Mouse (Mus musculus) kidney, embryonic 16.5 days (tissue): ENCODE results near the gene Pole4. TPM values are rescaled to one million over a fixed set of nuclear protein-coding genes. Genes with fewer than 3 reads are reported as not detected.
"Not testable (repeated sequence)": the region's sequence is repeated elsewhere in the genome, so short reads cannot be mapped to it uniquely, and the experiment has no call there.

Experiments
- ATAC-seq: fragments of 200-750 bp; cut with Nextera tagmentation; 2 replicates; pipeline ENCODE4 v1.8.0; 2017; ENCODE audit warnings: moderate TSS enrichment; ENCODE audit not compliant: low FRiP score, low TSS enrichment
- H3K27ac ChIP-seq: fragments of 300-500 bp; sonication (generic); 2 replicates; pipeline ENCODE4 v1.5.1; 2014; ENCODE audit warnings: low read length
- H3K27me3 ChIP-seq: fragments of 300-500 bp; sonication (generic); 2 replicates; pipeline ENCODE4 v1.6.1; 2014; ENCODE audit warnings: low read length, control low read depth, mixed read lengths; ENCODE audit not compliant: insufficient read depth
- H3K36me3 ChIP-seq: fragments of 300-500 bp; sonication (generic); 2 replicates; pipeline ENCODE4 v1.6.1; 2014; ENCODE audit warnings: low read length, control low read depth, mixed read lengths; ENCODE audit not compliant: insufficient read depth
- H3K4me1 ChIP-seq: fragments of 300-500 bp; sonication (generic); 2 replicates; pipeline ENCODE4 v1.6.1; 2014; ENCODE audit warnings: low read length, control low read depth, mixed read lengths; ENCODE audit not compliant: insufficient read depth
- H3K4me2 ChIP-seq: fragments of 300-500 bp; sonication (generic); replicated peaks from 2 replicates; pipeline ENCODE4 v1.6.1; 2014; ENCODE audit warnings: low read depth, low read length
- H3K4me3 ChIP-seq: fragments of 300-500 bp; sonication (generic); 2 replicates; pipeline ENCODE4 v1.5.1; 2014; ENCODE audit warnings: mild to moderate bottlenecking, low read length
- H3K9ac ChIP-seq: fragments of 300-500 bp; sonication (generic); replicated peaks from 2 replicates; pipeline ENCODE4 v1.6.1; 2014; ENCODE audit warnings: low read length
- H3K9me3 ChIP-seq: fragments of 300-500 bp; sonication (generic); 2 replicates; pipeline ENCODE4 v1.6.1; 2016; ENCODE audit warnings: low read length, control low read depth
- WGBS: fragments of 180-500 bp; shearing (Covaris S2); extraction: QIAGEN DNeasy Blood & Tissue Kit; methylation state at CpG from one replicate; pipeline ENCODE4 v1.1.7; 2014; 5-methylcytosine and 5-hydroxymethylcytosine counted together
- polyA plus RNA-seq: library from polyadenylated mRNA; unstranded; fragments of >200 nt; fragmentation: Nextera tagmentation; extraction: Ambion mirVana; gene quantifications from 2 replicates; pipeline ENCODE4 v1.2.1, GENCODE M21; 2015

Pole4 gene
- polyA plus RNA-seq, 1 experiment from 2014 or later = 103 TPM

- Histone ChIP-seq H3K27ac (no peak overlapping the region), H3K9ac (no peak overlapping the region), H3K4me3 (no peak overlapping the region), H3K4me1 (no peaks in the 10 kb centered on the region), H3K36me3 (no peaks in the 10 kb centered on the region), H3K9me3 (no peaks in the 10 kb centered on the region), H3K27me3 (no peaks in the 10 kb centered on the region), H3K4me2 (no peak overlapping the region)
- 43% methylated on average over 5 of the region's 5 CpGs for WGBS
- ATAC-seq = no peak
Observed at GRCm38 (mm10) chr6:82699831-82700230, 5.3 kb downstream of the Pole4 start.

GRCm38 (mm10) chr6:82696736-82697135, 8.4 kb downstream of the Pole4 start:
- WGBS = 88% methylated on average over 3 of the region's 3 CpGs
- Histone ChIP-seq H3K4me2 (no peak overlapping the region), H3K4me1 (no peaks in the 10 kb centered on the region), H3K9me3 (no peaks in the 10 kb centered on the region), H3K9ac (no peak overlapping the region), H3K36me3 (no peaks in the 10 kb centered on the region), H3K27me3 (no peaks in the 10 kb centered on the region), H3K27ac (no peak overlapping the region), H3K4me3 (no peak overlapping the region)
- no peak for ATAC-seq

GRCm38 (mm10) chr6:82694668-82695067, 10.5 kb downstream of the Pole4 start:
- no peak for ATAC-seq
- WGBS = 73% methylated on average over 13 of the region's 13 CpGs
- H3K27me3 ChIP-seq = no peaks in the 10 kb centered on the region
- H3K4me1 ChIP-seq = no peaks in the 10 kb centered on the region
- no peak overlapping the region for H3K4me2 ChIP-seq
- H3K9ac ChIP-seq = no peak overlapping the region
- H3K4me3 ChIP-seq = no peak overlapping the region
- H3K27ac ChIP-seq = no peak overlapping the region
- H3K36me3 ChIP-seq = no peaks in the 10 kb centered on the region
- H3K9me3 ChIP-seq = no peaks in the 10 kb centered on the region

- H3K9me3 ChIP-seq = no peaks in the 10 kb centered on the region
- H3K4me2 ChIP-seq = no peak overlapping the region
- ATAC-seq = no peak
- H3K9ac ChIP-seq = no peak overlapping the region
- no peaks in the 10 kb centered on the region for H3K36me3 ChIP-seq
- no peaks in the 10 kb centered on the region for H3K27me3 ChIP-seq
- H3K4me3 ChIP-seq = no peak overlapping the region
- no peaks in the 10 kb centered on the region for H3K4me1 ChIP-seq
- no peak overlapping the region for H3K27ac ChIP-seq
- 92% methylated on average over 4 of the region's 4 CpGs for WGBS
Observed at GRCm38 (mm10) chr6:82689474-82689873, 15.7 kb downstream of the Pole4 start.

- not testable (repeated sequence) for H3K4me1 ChIP-seq, H3K9ac ChIP-seq, H3K4me3 ChIP-seq, H3K27ac ChIP-seq, H3K36me3 ChIP-seq, H3K4me2 ChIP-seq, ATAC-seq, H3K9me3 ChIP-seq, H3K27me3 ChIP-seq
- WGBS = 56% methylated on average over 5 of the region's 5 CpGs
Observed at GRCm38 (mm10) chr6:82688586-82688985, 16.6 kb downstream of the Pole4 start.

GRCm38 (mm10) chr6:82684136-82684535, 21.0 kb downstream of the Pole4 start:
- no peak for ATAC-seq
- no peaks in the 10 kb centered on the region for H3K9me3 ChIP-seq
- H3K27me3 ChIP-seq = no peaks in the 10 kb centered on the region
- H3K4me3 ChIP-seq = no peak overlapping the region
- no peaks in the 10 kb centered on the region for H3K4me1 ChIP-seq
- H3K36me3 ChIP-seq = no peaks in the 10 kb centered on the region
- H3K9ac ChIP-seq = no peak overlapping the region
- no peak overlapping the region for H3K27ac ChIP-seq
- no peak overlapping the region for H3K4me2 ChIP-seq

- 84% methylated on average over 2 of the region's 2 CpGs for whole genome bisulfite sequencing
Observed at GRCm38 (mm10) chr6:82679286-82679685, 25.9 kb downstream of the Pole4 start.

GRCm38 (mm10) chr6:82677629-82678028, 27.5 kb downstream of the Pole4 start:
- H3K4me1 ChIP-seq, H3K4me2 ChIP-seq, H3K9ac ChIP-seq, H3K9me3 ChIP-seq, ATAC-seq, H3K4me3 ChIP-seq, H3K27ac ChIP-seq, H3K36me3 ChIP-seq, H3K27me3 ChIP-seq: not testable (repeated sequence)
- 74% methylated on average over 3 of the region's 3 CpGs for WGBS

More at GRCm38 (mm10) chr6:82679286-82679685, 25.9 kb downstream of the Pole4 start:
- not testable (repeated sequence) for H3K27me3 ChIP-seq, H3K4me1 ChIP-seq, H3K4me3 ChIP-seq, H3K27ac ChIP-seq, H3K9me3 ChIP-seq, H3K4me2 ChIP-seq, H3K36me3 ChIP-seq, ATAC-seq, H3K9ac ChIP-seq

- Histone ChIP-seq H3K27ac (no peak overlapping the region), H3K27me3 (no peaks in the 10 kb centered on the region), H3K4me3 (no peak overlapping the region), H3K4me1 (no peaks in the 10 kb centered on the region), H3K9ac (no peak overlapping the region), H3K36me3 (no peaks in the 10 kb centered on the region), H3K9me3 (peaks cover 9% of the 10 kb centered on the region; the same call in 1 of the 2 replicates), H3K4me2 (no peak overlapping the region)
- ATAC-seq = no peak
Observed at GRCm38 (mm10) chr6:82666480-82666879, 38.7 kb downstream of the Pole4 start.

- Histone ChIP-seq H3K4me2 (peak overlapping the region; percentile 69), H3K27ac (peak overlapping the region; percentile 95), H3K4me3 (peak overlapping the region; percentile 68), H3K4me1 (peaks cover 12% of the 10 kb centered on the region; the same call in 1 of the 2 replicates), H3K36me3 (peaks cover 15% of the 10 kb centered on the region; the same call in 1 of the 2 replicates), H3K9me3 (no peaks in the 10 kb centered on the region), H3K9ac (peak overlapping the region; percentile 85), H3K27me3 (no peaks in the 10 kb centered on the region)
- 31% methylated on average over 11 of the region's 11 CpGs for WGBS
- ATAC-seq = no peak
Observed at GRCm38 (mm10) chr6:82653169-82653525, 52.0 kb downstream of the Pole4 start.
